24 mouse cellular contexts compared by ENCODE assay signal in the genomic region with DNA sequence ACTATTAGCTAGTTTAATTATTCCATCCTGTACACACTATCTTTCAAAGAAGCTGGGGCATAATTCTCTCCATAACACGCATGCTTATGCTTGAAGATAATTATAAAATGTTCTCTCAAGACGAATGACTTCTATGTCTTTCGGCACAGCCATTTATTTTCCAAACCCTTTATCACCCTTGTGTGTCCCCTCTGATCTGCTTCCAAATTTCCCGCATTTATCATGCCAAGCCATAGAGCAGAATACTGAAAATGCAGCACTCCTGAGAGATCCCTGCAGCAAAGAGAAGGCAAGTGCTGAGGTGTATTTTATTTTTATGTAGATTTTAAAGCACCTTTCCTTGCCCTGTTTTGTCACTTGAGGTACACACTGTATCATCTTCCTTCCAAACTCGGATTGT. TPM values are rescaled to one million over a fixed set of nuclear protein-coding genes. Genes with fewer than 3 reads are reported as not detected.
DNase-seq lines count a peak whose midpoint lies in the region; ATAC-seq lines count a peak whose summit lies in the region.
"Had no signal": no experiment of that assay in that cellular context is flagged by ENCODE, and none has a peak within 500 bp of the region (broad histone marks: within the 10 kb centered on the region; RNA-seq: fewer than 3 reads in every experiment).

No protein-coding gene starts in this region.

- no peak overlapping the region for H3K4me2 ChIP-seq in neural tube, embryonic 15.5 days
- H3K4me2 ChIP-seq: embryonic facial prominence, embryonic 13.5 days; forebrain, embryonic 12.5 days; forebrain, embryonic 15.5 days; hindbrain, embryonic 13.5 days had no signal

- H3K4me1 ChIP-seq in neural tube, embryonic 15.5 days, result no peaks in the 10 kb centered on the region
- H3K4me1 ChIP-seq: embryonic facial prominence, embryonic 13.5 days; forebrain, embryonic 12.5 days; forebrain, embryonic 15.5 days; heart, embryonic 10.5 days had no signal

- no peaks in the 10 kb centered on the region for H3K9me3 ChIP-seq in neural tube, embryonic 15.5 days (replicated peaks)
- H3K9me3 ChIP-seq: embryonic facial prominence, embryonic 10.5 days; embryonic facial prominence, embryonic 13.5 days; forebrain, embryonic 12.5 days; forebrain, embryonic 15.5 days; heart, embryonic 10.5 days; hindbrain, embryonic 13.5 days had no signal

- H3K27ac ChIP-seq in neural tube, embryonic 15.5 days (replicated peaks), result no peak overlapping the region
- H3K27ac ChIP-seq: embryonic facial prominence, embryonic 10.5 days; embryonic facial prominence, embryonic 13.5 days; forebrain, embryonic 12.5 days; forebrain, embryonic 15.5 days; heart, adult 2 months; heart, embryonic 10.5 days; hindbrain, embryonic 13.5 days; hindbrain, postnatal 0 days had no signal

- ATAC-seq in neural tube, embryonic 15.5 days (ENCODE audit: low FRiP score), result peak; percentile 49; the same call in 1 of the 2 replicates
- ATAC-seq: CD4-positive, CD25-positive, alpha-beta regulatory T cell, adult 4 months; forebrain, embryonic 15.5 days; hindbrain, postnatal 0 days; inflammation-experienced regulatory T-cells, adult 6 months; intestine, embryonic 16.5 days had no signal

- H3K27me3 ChIP-seq in neural tube, embryonic 15.5 days (replicated peaks), result no peaks in the 10 kb centered on the region
- H3K27me3 ChIP-seq: embryonic facial prominence, embryonic 13.5 days; forebrain, embryonic 12.5 days; forebrain, embryonic 15.5 days; hindbrain, embryonic 13.5 days had no signal

- WGBS in neural tube, embryonic 15.5 days, result 43% methylated on average over 5 of the region's 5 CpGs

- DNase-seq in adrenal gland, adult 8-10 months, result peak; percentile 21
- DNase-seq in adrenal gland, adult 18-20 months (ENCODE audit: low spot score in 2 of 2), result no peak
- no peak for DNase-seq in neural tube, embryonic 10.5 days (ENCODE audit: extremely low spot score, low spot score)
- DNase-seq in adrenal gland, postnatal 36 days, result peak; percentile 30 to 38
- DNase-seq in yolk sac, embryonic 10.5 days (ENCODE audit: low spot score), result no peak
- DNase-seq: cerebellum, adult 11 months; cerebellum, adult 2 months; cerebellum, adult 9-11 months; cerebellum, postnatal 36 days; gastrocnemius, postnatal 25 days; heart, adult 2 months; kidney, adult 18-20 months had no signal

- H3K36me3 ChIP-seq in neural tube, embryonic 15.5 days, result no peaks in the 10 kb centered on the region
- H3K36me3 ChIP-seq: embryonic facial prominence, embryonic 10.5 days; embryonic facial prominence, embryonic 13.5 days; forebrain, embryonic 12.5 days; forebrain, embryonic 15.5 days; heart, embryonic 10.5 days; hindbrain, embryonic 13.5 days had no signal

- H3K9ac ChIP-seq in neural tube, embryonic 15.5 days (replicated peaks), result no peak overlapping the region
- H3K9ac ChIP-seq: embryonic facial prominence, embryonic 13.5 days; forebrain, embryonic 12.5 days; forebrain, embryonic 15.5 days; hindbrain, embryonic 13.5 days had no signal

- H3K4me3 ChIP-seq in neural tube, embryonic 15.5 days (replicated peaks), result no peak overlapping the region
- H3K4me3 ChIP-seq: embryonic facial prominence, embryonic 10.5 days; embryonic facial prominence, embryonic 13.5 days; erythroblast, embryonic 14.5 days; forebrain, embryonic 12.5 days; forebrain, embryonic 15.5 days; heart, adult 2 months; heart, embryonic 10.5 days; hindbrain, embryonic 13.5 days had no signal

RNA-seq across cellular contexts. Expression of a gene that starts 47.7 kb away (rescaled TPM):
- 10 to 100 TPM; 54.7 to 65.8 (median 58.2) TPM for total RNA-seq in adrenal gland, adult 8-10 months (2022)
- total RNA-seq in adrenal gland, adult 18-20 months (2021), result 10 to 100 TPM; 52.3 to 53.1 TPM
- 78.7 and 86.8 TPM in 2 replicates for polyA plus RNA-seq in neural tube, embryonic 15.5 days (2015; fragmentation: Nextera tagmentation; extraction: Ambion mirVana)
- 10 to 100 TPM; 45.8 to 51.6 TPM for total RNA-seq in adrenal gland, postnatal 36 days (2021)

Comparison
In these comparisons a context has a peak if more than half of its experiments do, and no peak if none do; other contexts are left out.
1. DNase-seq: peak in adrenal gland, adult 8-10 months (single experiment) and adrenal gland, postnatal 36 days (2 of 2); none in adrenal gland, adult 18-20 months (0 of 2), neural tube, embryonic 10.5 days (single experiment) and yolk sac, embryonic 10.5 days (single experiment).